8 mouse cellular contexts compared by ENCODE assay signal in the genomic region with DNA sequence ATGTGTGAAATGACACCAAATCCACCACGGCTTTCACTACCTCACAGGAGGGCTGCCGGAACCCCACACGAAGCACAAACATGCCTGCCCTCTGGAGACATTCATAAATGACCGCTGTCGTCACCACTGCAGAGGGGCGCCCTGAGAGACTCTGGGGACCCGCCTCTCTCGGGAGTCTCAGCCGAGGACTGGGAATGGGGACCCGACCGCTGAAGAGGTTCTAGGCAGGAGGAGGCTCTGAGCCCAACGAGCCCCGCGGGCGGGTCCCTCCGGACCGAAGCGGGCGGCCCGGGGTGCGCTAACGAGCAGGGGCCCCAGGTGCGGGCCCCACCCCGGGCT. TPM values are rescaled to one million over a fixed set of nuclear protein-coding genes. Genes with fewer than 3 reads are reported as not detected.
DNase-seq lines count a peak whose midpoint lies in the region; ATAC-seq and TF ChIP-seq lines count a peak whose summit lies in the region.

No protein-coding gene starts in this region.

- H3K27ac ChIP-seq in kidney, embryonic 15.5 days = peak overlapping the region; percentile 73
- peak overlapping the region; percentile 95 for H3K27ac ChIP-seq in forebrain, embryonic 14.5 days (ENCODE audit: low read depth, low read length)
- peak overlapping the region; percentile 99 for H3K27ac ChIP-seq in liver, embryonic 13.5 days

- no peak for TF ChIP-seq CTCF in Patski (IDR thresholded peaks at IDR 0.05)

- H3K9me3 ChIP-seq in kidney, embryonic 15.5 days (replicated peaks) = no peaks in the 10 kb centered on the region
- no peaks in the 10 kb centered on the region for H3K9me3 ChIP-seq in forebrain, embryonic 14.5 days (replicated peaks; ENCODE audit: control insufficient read depth, low read length)
- H3K9me3 ChIP-seq in liver, embryonic 13.5 days (replicated peaks) = no peaks in the 10 kb centered on the region

- H3K4me2 ChIP-seq in kidney, embryonic 15.5 days = peak overlapping the region; percentile 99
- peak overlapping the region; percentile 92 for H3K4me2 ChIP-seq in forebrain, embryonic 14.5 days (ENCODE audit: low read length)
- H3K4me2 ChIP-seq in liver, embryonic 13.5 days = peak overlapping the region; percentile 98

- peak overlapping the region; percentile 51 for H3K9ac ChIP-seq in kidney, embryonic 15.5 days
- peak overlapping the region; percentile 77 for H3K9ac ChIP-seq in forebrain, embryonic 14.5 days (ENCODE audit: low read length)
- peak overlapping the region; percentile 94 for H3K9ac ChIP-seq in liver, embryonic 13.5 days

- H3K4me3 ChIP-seq in kidney, embryonic 15.5 days (replicated peaks) = peak overlapping the region; percentile 67
- peak overlapping the region; percentile 53 for H3K4me3 ChIP-seq in forebrain, embryonic 14.5 days (ENCODE audit: low read depth, low read length)
- peak overlapping the region; percentile 75 for H3K4me3 ChIP-seq in liver, embryonic 13.5 days (replicated peaks)

- H3K27me3 ChIP-seq in kidney, embryonic 15.5 days = peaks cover 16% of the 10 kb centered on the region
- H3K27me3 ChIP-seq in Patski = no peaks in the 10 kb centered on the region
- H3K27me3 ChIP-seq in forebrain, embryonic 14.5 days (replicated peaks; ENCODE audit: control insufficient read depth, insufficient read depth, low read length) = no peaks in the 10 kb centered on the region
- no peaks in the 10 kb centered on the region for H3K27me3 ChIP-seq in liver, embryonic 13.5 days
- H3K27me3 ChIP-seq in splenic B cell, adult 2 months (ENCODE audit: control insufficient read depth, insufficient read depth, low read length, poor library complexity, severe bottlenecking) = no peaks in the 10 kb centered on the region

- H3K4me1 ChIP-seq in kidney, embryonic 15.5 days = peaks cover 58% of the 10 kb centered on the region
- peaks cover 43% of the 10 kb centered on the region for H3K4me1 ChIP-seq in forebrain, embryonic 14.5 days (ENCODE audit: control insufficient read depth, insufficient read depth, low read length)
- peaks cover 85% of the 10 kb centered on the region for H3K4me1 ChIP-seq in liver, embryonic 13.5 days (replicated peaks)

- POLR2A ChIA-PET in Patski (lab: Charles Lee) = no interaction called here

- ATAC-seq in kidney, embryonic 15.5 days (replicated peaks; ENCODE audit: low FRiP score) = peak; percentile 14; the same call in 1 of the 2 replicates
- peak; percentile 18 for ATAC-seq in Patski
- peak; percentile 35 for ATAC-seq in forebrain, embryonic 14.5 days
- ATAC-seq in liver, embryonic 13.5 days (ENCODE audit: low read depth) = no peak

- H3K36me3 ChIP-seq in kidney, embryonic 15.5 days = no peaks in the 10 kb centered on the region
- no peaks in the 10 kb centered on the region for H3K36me3 ChIP-seq in forebrain, embryonic 14.5 days (ENCODE audit: control insufficient read depth, insufficient read depth, low read length)
- no peaks in the 10 kb centered on the region for H3K36me3 ChIP-seq in liver, embryonic 13.5 days
- H3K36me3 ChIP-seq in splenic B cell, adult 2 months (ENCODE audit: control insufficient read depth, insufficient read depth, low read length, poor library complexity, severe bottlenecking) = no peaks in the 10 kb centered on the region

- CTCF ChIA-PET in Patski (lab: Charles Lee) = no interaction called here

- in situ Hi-C loops in Patski (cut with MboI; ENCODE audit: low pct_unique_long_range_greater_than_20kb) = no loop called here

- no peak for DNase-seq in kidney, adult 11 months
- DNase-seq in Patski (ENCODE audit: low read depth, low spot score) = no peak
- DNase-seq in forebrain, embryonic 14.5 days (ENCODE audit: low spot score) = no peak
- DNase-seq in liver, embryonic 13.5 days = peak; percentile 40
- peak; percentile 38 for DNase-seq in splenic B cell, adult 2 months (ENCODE audit: low read depth, low spot score)
- DNase-seq in ovary, postnatal 14 days (ENCODE audit: low spot score) = no peak
- DNase-seq in left cerebral cortex, adult 9 months (ENCODE audit: low spot score in 2 of 2) = no peak

- WGBS in kidney, embryonic 15.5 days = under 1% methylated on average over 24 of the region's 24 CpGs
- WGBS in forebrain, embryonic 14.5 days = 0% methylated on average over 13 of the region's 24 CpGs
- WGBS in liver, embryonic 13.5 days (ENCODE audit: insufficient replicate concordance) = 2% methylated on average over 22 of the region's 24 CpGs

RNA-seq across cellular contexts. Expression of a gene that starts 0.4 kb away (rescaled TPM):
- polyA plus RNA-seq in kidney, embryonic 15.5 days (2015; fragmentation: Nextera tagmentation; extraction: Ambion mirVana) = not detected in 2 replicates
- not detected for polyA plus RNA-seq in Patski (2021)
- polyA plus RNA-seq in forebrain, embryonic 14.5 days (2014; fragmentation: Nextera tagmentation; extraction: Ambion mirVana) = not detected in 2 replicates
- polyA plus RNA-seq in liver, embryonic 13.5 days (2015; fragmentation: Nextera tagmentation; extraction: Ambion mirVana) = not detected in 2 replicates

RNA-seq across cellular contexts. Expression of a gene that starts 37.6 kb away (rescaled TPM):
- 13.7 and 14.2 TPM in 2 replicates for polyA plus RNA-seq in kidney, embryonic 15.5 days (2015; fragmentation: Nextera tagmentation; extraction: Ambion mirVana)
- 17.8 TPM for polyA plus RNA-seq in Patski (2021)
- 31.4 and 42.0 TPM in 2 replicates for polyA plus RNA-seq in forebrain, embryonic 14.5 days (2014; fragmentation: Nextera tagmentation; extraction: Ambion mirVana)
- polyA plus RNA-seq in liver, embryonic 13.5 days (2015; fragmentation: Nextera tagmentation; extraction: Ambion mirVana) = 5.3 and 5.4 TPM in 2 replicates

Comparison
In these comparisons a context has a peak if more than half of its experiments do, and no peak if none do; other contexts are left out.
1. DNase-seq: peak in liver, embryonic 13.5 days (single experiment) and splenic B cell, adult 2 months (single experiment); none in kidney, adult 11 months (single experiment), Patski (single experiment), forebrain, embryonic 14.5 days (single experiment), ovary, postnatal 14 days (single experiment) and left cerebral cortex, adult 9 months (0 of 2).
2. Peak in every context shown above with its lines, with median percentiles within 50 percentile points of each other: H3K27ac ChIP-seq, H3K4me2 ChIP-seq, H3K4me3 ChIP-seq and H3K9ac ChIP-seq.